Comparison of ENCODE assay signal across 8 mouse cellular contexts in the genomic region with DNA sequence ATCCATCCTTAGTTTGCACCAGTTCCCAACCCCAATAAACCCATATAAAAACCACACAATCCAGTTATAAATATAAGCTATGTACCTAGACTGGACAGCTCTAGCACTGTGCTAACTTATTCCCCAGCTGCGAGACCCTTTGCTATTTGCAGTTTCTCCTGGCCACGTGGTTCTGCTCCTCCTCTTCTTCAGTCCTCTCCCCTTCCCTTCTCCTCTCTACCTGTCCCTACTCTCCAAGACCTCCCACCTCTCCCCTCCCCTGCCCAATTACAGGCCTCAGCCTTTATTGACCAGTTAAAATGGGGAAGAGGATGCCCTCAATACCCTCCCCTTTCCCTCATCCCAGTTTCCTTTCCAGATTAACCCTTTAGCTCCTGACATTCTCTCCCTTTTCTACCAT. TPM values are rescaled to one million over a fixed set of nuclear protein-coding genes. Genes with fewer than 3 reads are reported as not detected.
DNase-seq lines count a peak whose midpoint lies in the region; ATAC-seq and TF ChIP-seq lines count a peak whose summit lies in the region.

No protein-coding gene starts in this region.

- peak overlapping the region; percentile 57 for H3K4me3 ChIP-seq in kidney, embryonic 16.5 days (ENCODE audit: low read length)
- peak overlapping the region; percentile 21 for H3K4me3 ChIP-seq in bone marrow, adult 2 months (replicated peaks; ENCODE audit: control insufficient read depth, low read depth, low read length)
- peak overlapping the region; percentile 66 for H3K4me3 ChIP-seq in hindbrain, embryonic 12.5 days
- H3K4me3 ChIP-seq in midbrain, embryonic 14.5 days (replicated peaks; ENCODE audit: low read depth, low read length): peak overlapping the region; percentile 83; the same call in 1 of the 2 replicates

- no peak for TF ChIP-seq CTCF in bone marrow, adult 2 months (IDR thresholded peaks at IDR 0.05; ENCODE audit: control insufficient read depth, insufficient read depth, low read length)

- TF ChIP-seq POLR2A in bone marrow, adult 2 months (IDR thresholded peaks at IDR 0.05; ENCODE audit: borderline replicate concordance, control insufficient read depth, low read depth, low read length): no peak

- peak overlapping the region; percentile 85 for H3K4me2 ChIP-seq in kidney, embryonic 16.5 days (replicated peaks; ENCODE audit: low read depth, low read length)
- H3K4me2 ChIP-seq in hindbrain, embryonic 12.5 days (replicated peaks): peak overlapping the region; percentile 76
- H3K4me2 ChIP-seq in midbrain, embryonic 14.5 days (ENCODE audit: low read length): peak overlapping the region; percentile 80

- ATAC-seq in kidney, embryonic 16.5 days (ENCODE audit: low FRiP score, low TSS enrichment): no peak
- ATAC-seq in hindbrain, embryonic 12.5 days (ENCODE audit: low FRiP score): no peak
- ATAC-seq in midbrain, embryonic 14.5 days (ENCODE audit: low FRiP score, low TSS enrichment): no peak
- no peak for ATAC-seq in inflammation-experienced regulatory T-cells, adult 6 months

- peak overlapping the region; percentile 59; the same call in 1 of the 2 replicates for H3K27ac ChIP-seq in kidney, embryonic 16.5 days (ENCODE audit: low read length)
- no peak overlapping the region for H3K27ac ChIP-seq in bone marrow, adult 2 months (ENCODE audit: control insufficient read depth, insufficient read depth, low read depth, low read length, poor library complexity)
- no peak overlapping the region for H3K27ac ChIP-seq in hindbrain, embryonic 12.5 days
- H3K27ac ChIP-seq in midbrain, embryonic 14.5 days (replicated peaks; ENCODE audit: low read depth, low read length): no peak overlapping the region

- no peaks in the 10 kb centered on the region for H3K9me3 ChIP-seq in kidney, embryonic 16.5 days (ENCODE audit: low read length)
- H3K9me3 ChIP-seq in hindbrain, embryonic 12.5 days (replicated peaks): no peaks in the 10 kb centered on the region
- H3K9me3 ChIP-seq in midbrain, embryonic 14.5 days (ENCODE audit: control insufficient read depth, low read length): no peaks in the 10 kb centered on the region

- DNase-seq in kidney, postnatal 36 days: no peak
- no peak for DNase-seq in midbrain, embryonic 14.5 days
- no peak for DNase-seq in frontal cortex, postnatal 10 days (ENCODE audit: low spot score in 2 of 2)
- no peak for DNase-seq in cerebellum, postnatal 10 days

- H3K27me3 ChIP-seq in kidney, embryonic 16.5 days (ENCODE audit: insufficient read depth, low read length): no peaks in the 10 kb centered on the region
- H3K27me3 ChIP-seq in hindbrain, embryonic 12.5 days: no peaks in the 10 kb centered on the region
- no peaks in the 10 kb centered on the region for H3K27me3 ChIP-seq in midbrain, embryonic 14.5 days (ENCODE audit: control insufficient read depth, insufficient read depth, low read length)

- peaks cover 24% of the 10 kb centered on the region for H3K4me1 ChIP-seq in kidney, embryonic 16.5 days (ENCODE audit: insufficient read depth, low read length)
- peaks cover 3% of the 10 kb centered on the region; the same call in 1 of the 2 replicates for H3K4me1 ChIP-seq in bone marrow, adult 2 months (ENCODE audit: control insufficient read depth, insufficient read depth, low read length)
- peaks cover 21% of the 10 kb centered on the region for H3K4me1 ChIP-seq in hindbrain, embryonic 12.5 days
- H3K4me1 ChIP-seq in midbrain, embryonic 14.5 days (ENCODE audit: control insufficient read depth, insufficient read depth, low read length): peaks cover 20% of the 10 kb centered on the region

- 0% methylated on average over 2 of the region's 2 CpGs for WGBS in kidney, embryonic 16.5 days
- WGBS in bone marrow, adult 2 months: 5% methylated on average over 2 of the region's 2 CpGs
- WGBS in hindbrain, embryonic 12.5 days: 10% methylated on average over 2 of the region's 2 CpGs
- 5% methylated on average over 2 of the region's 2 CpGs for WGBS in midbrain, embryonic 14.5 days

- no peaks in the 10 kb centered on the region for H3K36me3 ChIP-seq in kidney, embryonic 16.5 days (ENCODE audit: insufficient read depth, low read length)
- H3K36me3 ChIP-seq in hindbrain, embryonic 12.5 days: no peaks in the 10 kb centered on the region
- H3K36me3 ChIP-seq in midbrain, embryonic 14.5 days (ENCODE audit: control insufficient read depth, insufficient read depth, low read length): no peaks in the 10 kb centered on the region

- H3K9ac ChIP-seq in kidney, embryonic 16.5 days (replicated peaks; ENCODE audit: low read length): peak overlapping the region; percentile 71
- no peak overlapping the region; the same call in 1 of the 2 replicates for H3K9ac ChIP-seq in hindbrain, embryonic 12.5 days
- no peak overlapping the region for H3K9ac ChIP-seq in midbrain, embryonic 14.5 days (replicated peaks; ENCODE audit: low read length)

RNA-seq across cellular contexts. Expression of a gene that starts 1.3 kb away (rescaled TPM):
- 25.2 and 27.9 TPM in 2 replicates for polyA plus RNA-seq in kidney, embryonic 16.5 days (2015; fragmentation: Nextera tagmentation; extraction: Ambion mirVana)
- 3.3 and 6.5 TPM in 2 replicates for polyA plus RNA-seq in bone marrow, adult 2 months (2011; ENCODE audit: insufficient read depth, insufficient read length, low replicate concordance, missing spikeins)
- 51.0 and 53.1 TPM in 2 replicates for polyA plus RNA-seq in hindbrain, embryonic 12.5 days (2016; fragmentation: Nextera tagmentation; extraction: Ambion mirVana)
- 45.7 and 55.5 TPM in 2 replicates for polyA plus RNA-seq in midbrain, embryonic 14.5 days (2014; fragmentation: Nextera tagmentation; extraction: Ambion mirVana)
- 1 to 10 TPM; 7.5 to 9.2 (median 8.5) TPM for polyA plus RNA-seq in inflammation-experienced regulatory T-cells, adult 6 months (2017; shearing (Covaris generic))

RNA-seq across cellular contexts. Expression of a gene that starts 4.8 kb away (rescaled TPM):
- 39.9 and 43.0 TPM in 2 replicates for polyA plus RNA-seq in kidney, embryonic 16.5 days (2015; fragmentation: Nextera tagmentation; extraction: Ambion mirVana)
- polyA plus RNA-seq in bone marrow, adult 2 months (2011; ENCODE audit: insufficient read depth, insufficient read length, low replicate concordance, missing spikeins): 7.8 and 11.3 TPM in 2 replicates
- polyA plus RNA-seq in hindbrain, embryonic 12.5 days (2016; fragmentation: Nextera tagmentation; extraction: Ambion mirVana): 38.6 and 46.9 TPM in 2 replicates
- 33.3 and 39.6 TPM in 2 replicates for polyA plus RNA-seq in midbrain, embryonic 14.5 days (2014; fragmentation: Nextera tagmentation; extraction: Ambion mirVana)
- 10 to 100 TPM; 39.3 to 50.3 (median 44.6) TPM for polyA plus RNA-seq in inflammation-experienced regulatory T-cells, adult 6 months (2017; shearing (Covaris generic))

RNA-seq across cellular contexts. Expression of a gene that starts 32.3 kb away (rescaled TPM):
- 115 and 124 TPM in 2 replicates for polyA plus RNA-seq in kidney, embryonic 16.5 days (2015; fragmentation: Nextera tagmentation; extraction: Ambion mirVana)
- 5.9 and 8.7 TPM in 2 replicates for polyA plus RNA-seq in bone marrow, adult 2 months (2011; ENCODE audit: insufficient read depth, insufficient read length, low replicate concordance, missing spikeins)
- polyA plus RNA-seq in hindbrain, embryonic 12.5 days (2016; fragmentation: Nextera tagmentation; extraction: Ambion mirVana): 38.1 and 43.2 TPM in 2 replicates
- 18.2 and 20.7 TPM in 2 replicates for polyA plus RNA-seq in midbrain, embryonic 14.5 days (2014; fragmentation: Nextera tagmentation; extraction: Ambion mirVana)
- 10 to 100 TPM; 14.2 to 25.0 (median 24.0) TPM for polyA plus RNA-seq in inflammation-experienced regulatory T-cells, adult 6 months (2017; shearing (Covaris generic))

Comparison
In these comparisons a context has a peak if more than half of its experiments do, and no peak if none do; other contexts are left out.
1. H3K4me3 ChIP-seq: peak in every context shown above with its lines; median percentile 83 in midbrain, embryonic 14.5 days; 66 in hindbrain, embryonic 12.5 days; 57 in kidney, embryonic 16.5 days; 21 in bone marrow, adult 2 months.